Mouse (Mus musculus): ENCODE data around the gene Mrps2. TPM values are rescaled to one million over a fixed set of nuclear protein-coding genes. Genes with fewer than 3 reads are reported as not detected.

Mrps2 gene
- 69.0 TPM for polyA plus RNA-seq (2014; fragmentation: Illumina TruSeq; extraction: RNeasy Lipid Tissue Mini Kit (QIAGEN cat#74804); ENCODE audit: low replicate concordance)

GRCm38 (mm10) chr2:28467860-28468485 is at the start of gene Mrps2:
TSS of gene Mrps2 (plus strand) at chr2:28468066.

GRCm38 (mm10) chr2:28446515-28447314 is 21.2 kb upstream of the Mrps2 start, which contains the start of gene Ppp1r26:
TSS of gene Ppp1r26 (plus strand) at chr2:28446800.

GRCm38 (mm10) chr2:28465836-28466518 is 1.9 kb upstream of the Mrps2 start, which contains the start of gene 1700007K13Rik:
TSS of gene 1700007K13Rik (minus strand) at chr2:28466332.

GRCm38 (mm10) chr2:28496671-28497070 is 28.8 kb downstream of the Mrps2 start, which contains the start of gene Gbgt1:
TSS of gene Gbgt1 (plus strand) at chr2:28496891.

GRCm38 (mm10) chr2:28505795-28506194 is 37.9 kb downstream of the Mrps2 start, which contains the start of gene Gm10134:
TSS of gene Gm10134 (plus strand) at chr2:28506095.

GRCm38 (mm10) chr2:28512798-28513401 is 45.0 kb downstream of the Mrps2 start, which contains the start of gene Ralgds:
TSS of gene Ralgds (plus strand) at chr2:28513125.

Other genes starting within 250 kb of the Mrps2 start
- 0.56 TPM for gene Ppp1r26, start 21.3 kb upstream of the Mrps2 start, polyA plus RNA-seq (2014; fragmentation: Illumina TruSeq; extraction: RNeasy Lipid Tissue Mini Kit (QIAGEN cat#74804); ENCODE audit: low replicate concordance)
- gene 1700007K13Rik, start 1.7 kb upstream of the Mrps2 start, polyA plus RNA-seq (2014; fragmentation: Illumina TruSeq; extraction: RNeasy Lipid Tissue Mini Kit (QIAGEN cat#74804); ENCODE audit: low replicate concordance) = not detected
- gene Gbgt1, start 28.8 kb downstream of the Mrps2 start, polyA plus RNA-seq (2014; fragmentation: Illumina TruSeq; extraction: RNeasy Lipid Tissue Mini Kit (QIAGEN cat#74804); ENCODE audit: low replicate concordance) = not detected
- gene Gm10134, start 38.0 kb downstream of the Mrps2 start, polyA plus RNA-seq (2014; fragmentation: Illumina TruSeq; extraction: RNeasy Lipid Tissue Mini Kit (QIAGEN cat#74804); ENCODE audit: low replicate concordance) = not detected
- gene Ralgds, start 45.1 kb downstream of the Mrps2 start, polyA plus RNA-seq (2014; fragmentation: Illumina TruSeq; extraction: RNeasy Lipid Tissue Mini Kit (QIAGEN cat#74804); ENCODE audit: low replicate concordance) = 8.7 TPM
- gene Cel, start 95.3 kb downstream of the Mrps2 start, polyA plus RNA-seq (2014; fragmentation: Illumina TruSeq; extraction: RNeasy Lipid Tissue Mini Kit (QIAGEN cat#74804); ENCODE audit: low replicate concordance) = 256 TPM
- gene Gtf3c5, start 115.7 kb downstream of the Mrps2 start, polyA plus RNA-seq (2014; fragmentation: Illumina TruSeq; extraction: RNeasy Lipid Tissue Mini Kit (QIAGEN cat#74804); ENCODE audit: low replicate concordance) = 1.4 TPM
- not detected for gene Gfi1b, start 153.9 kb downstream of the Mrps2 start, polyA plus RNA-seq (2014; fragmentation: Illumina TruSeq; extraction: RNeasy Lipid Tissue Mini Kit (QIAGEN cat#74804); ENCODE audit: low replicate concordance)
- gene Tsc1, start 173.2 kb downstream of the Mrps2 start, polyA plus RNA-seq (2014; fragmentation: Illumina TruSeq; extraction: RNeasy Lipid Tissue Mini Kit (QIAGEN cat#74804); ENCODE audit: low replicate concordance) = 4.8 TPM
- gene Spaca9, start 231.7 kb downstream of the Mrps2 start, polyA plus RNA-seq (2014; fragmentation: Illumina TruSeq; extraction: RNeasy Lipid Tissue Mini Kit (QIAGEN cat#74804); ENCODE audit: low replicate concordance) = not detected
- gene Ak8, start 232.1 kb downstream of the Mrps2 start, polyA plus RNA-seq (2014; fragmentation: Illumina TruSeq; extraction: RNeasy Lipid Tissue Mini Kit (QIAGEN cat#74804); ENCODE audit: low replicate concordance) = not detected